Mouse (Mus musculus) macrophage (primary cell): ENCODE measurements around the gene Gm9821. TPM values are rescaled to one million over a fixed set of nuclear protein-coding genes. Genes with fewer than 3 reads are reported as not detected.

Source experiments
- H3K27ac ChIP-seq: fragments of 350-480 bp; formaldehyde crosslinking; 2 replicates; pipeline ENCODE4 v1.9.0; 2021
- H3K36me3 ChIP-seq: fragments of 350-480 bp; formaldehyde crosslinking; 2 replicates; pipeline ENCODE4 v1.9.0; 2021; ENCODE audit errors: inconsistent target
- H3K4me3 ChIP-seq: fragments of 350-480 bp; formaldehyde crosslinking; 2 replicates; pipeline ENCODE4 v1.9.0; 2021; ENCODE audit errors: inconsistent target
- H3K79me2 ChIP-seq: fragments of 350-480 bp; formaldehyde crosslinking; 2 replicates; pipeline ENCODE4 v1.9.0; 2021; ENCODE audit errors: inconsistent target
- WGBS: methylation state at CpG from one replicate; pipeline ENCODE4 v1.1.7; 2026; ENCODE audit warnings: inconsistent platforms; ENCODE audit not compliant: missing documents; 5-methylcytosine and 5-hydroxymethylcytosine counted together
- polyA plus RNA-seq: library from polyadenylated mRNA; stranded (reverse); fragments of 250-400 nt; gene quantifications from 3 replicates; pipeline ENCODE4 v1.2.4, GENCODE M21; 2018; ENCODE audit warnings: inconsistent platforms

The Gm9821 gene
- polyA plus RNA-seq, 1 experiment from 2014 or later, result 0.09 TPM

GRCm38 (mm10) chr2:91921790-91922570, 23.5 kb upstream of the Gm9821 start:
- 2% methylated on average over 58 of the region's 64 CpGs for WGBS
- H3K79me2 ChIP-seq, result no peaks in the 10 kb centered on the region
- H3K27ac ChIP-seq, result no peak overlapping the region
- no peak overlapping the region for H3K4me3 ChIP-seq
- H3K36me3 ChIP-seq, result peaks cover 15% of the 10 kb centered on the region

GRCm38 (mm10) chr2:91922586-91923414, 22.7 kb upstream of the Gm9821 start:
- peaks cover 6% of the 10 kb centered on the region for H3K36me3 ChIP-seq
- no peak overlapping the region for H3K27ac ChIP-seq
- WGBS, result 5% methylated on average over 37 of the region's 37 CpGs
- H3K4me3 ChIP-seq, result no peak overlapping the region
- no peaks in the 10 kb centered on the region for H3K79me2 ChIP-seq

GRCm38 (mm10) chr2:91923415-91924337, 21.8 kb upstream of the Gm9821 start:
- Histone ChIP-seq H3K79me2 (no peaks in the 10 kb centered on the region), H3K4me3 (no peak overlapping the region), H3K27ac (no peak overlapping the region), H3K36me3 (no peaks in the 10 kb centered on the region)
- WGBS, result 5% methylated on average over 54 of the region's 54 CpGs

- no peak overlapping the region for H3K27ac ChIP-seq
- H3K79me2 ChIP-seq, result no peaks in the 10 kb centered on the region
- no peak overlapping the region for H3K4me3 ChIP-seq
- 100% methylated on average over 1 of the region's 1 CpGs for WGBS
- H3K36me3 ChIP-seq, result no peaks in the 10 kb centered on the region
Observed at GRCm38 (mm10) chr2:91924726-91925125, 20.8 kb upstream of the Gm9821 start.

GRCm38 (mm10) chr2:91925442-91925841, 20.1 kb upstream of the Gm9821 start:
- 81% methylated on average over 13 of the region's 15 CpGs for WGBS
- Histone ChIP-seq H3K36me3 (no peaks in the 10 kb centered on the region), H3K4me3 (no peak overlapping the region), H3K27ac (no peak overlapping the region), H3K79me2 (no peaks in the 10 kb centered on the region)

GRCm38 (mm10) chr2:91926949-91927348, 18.6 kb upstream of the Gm9821 start, which contains the start of gene Chrm4:
Chrm4 (plus strand) TSS chr2:91927249.
- H3K27ac ChIP-seq, result no peak within 1 kb of the TSS
- WGBS, result 94% methylated on average over 3 of the region's 3 CpGs
- no peaks in the 10 kb centered on the region for H3K36me3 ChIP-seq
- H3K79me2 ChIP-seq, result no peaks in the 10 kb centered on the region
- H3K4me3 ChIP-seq, result no peak within 1 kb of the TSS

- 52% methylated on average over 34 of the region's 34 CpGs for WGBS
- H3K79me2 ChIP-seq, result no peaks in the 10 kb centered on the region
- no peak overlapping the region for H3K4me3 ChIP-seq
- H3K27ac ChIP-seq, result no peak overlapping the region
- H3K36me3 ChIP-seq, result peaks cover 3% of the 10 kb centered on the region; the same call in 1 of the 2 replicates
Observed at GRCm38 (mm10) chr2:91927826-91928533, 17.5 kb upstream of the Gm9821 start.

GRCm38 (mm10) chr2:91928534-91929350, 16.8 kb upstream of the Gm9821 start:
- Histone ChIP-seq H3K27ac (no peak overlapping the region), H3K4me3 (no peak overlapping the region), H3K79me2 (no peaks in the 10 kb centered on the region), H3K36me3 (peaks cover 11% of the 10 kb centered on the region; the same call in 1 of the 2 replicates)
- 86% methylated on average over 23 of the region's 23 CpGs for WGBS

- peaks cover 18% of the 10 kb centered on the region; the same call in 1 of the 2 replicates for H3K36me3 ChIP-seq
- no peak overlapping the region for H3K27ac ChIP-seq
- 64% methylated on average over 3 of the region's 3 CpGs for WGBS
- H3K4me3 ChIP-seq, result no peak overlapping the region
- no peaks in the 10 kb centered on the region for H3K79me2 ChIP-seq
Observed at GRCm38 (mm10) chr2:91929455-91929854, 16.0 kb upstream of the Gm9821 start.

- 39% methylated on average over 12 of the region's 12 CpGs for WGBS
Observed at GRCm38 (mm10) chr2:91929936-91930335, 15.6 kb upstream of the Gm9821 start.

GRCm38 (mm10) chr2:91930761-91931291, 14.7 kb upstream of the Gm9821 start:
- peaks cover 31% of the 10 kb centered on the region for H3K36me3 ChIP-seq
- 51% methylated on average over 23 of the region's 23 CpGs for WGBS
- no peak overlapping the region for H3K27ac ChIP-seq
- H3K79me2 ChIP-seq, result no peaks in the 10 kb centered on the region
- H3K4me3 ChIP-seq, result no peak overlapping the region

More at GRCm38 (mm10) chr2:91929936-91930335, 15.6 kb upstream of the Gm9821 start:
- peaks cover 23% of the 10 kb centered on the region for H3K36me3 ChIP-seq
- no peaks in the 10 kb centered on the region for H3K79me2 ChIP-seq
- H3K27ac ChIP-seq, result no peak overlapping the region
- no peak overlapping the region for H3K4me3 ChIP-seq

GRCm38 (mm10) chr2:91931328-91932159, 14.0 kb upstream of the Gm9821 start:
- Histone ChIP-seq H3K79me2 (no peaks in the 10 kb centered on the region), H3K27ac (no peak overlapping the region), H3K4me3 (no peak overlapping the region), H3K36me3 (peaks cover 39% of the 10 kb centered on the region)
- WGBS, result 42% methylated on average over 38 of the region's 50 CpGs
